Mouse (Mus musculus) heart, embryonic 12.5 days (tissue): ENCODE data around the gene Dld. TPM values are rescaled to one million over a fixed set of nuclear protein-coding genes. Genes with fewer than 3 reads are reported as not detected.

Experiments
- ATAC-seq: fragments of 200-750 bp; cut with Nextera tagmentation; 2 replicates; pipeline ENCODE4 v1.8.0; 2017; ENCODE audit warnings: moderate TSS enrichment, moderate library complexity; ENCODE audit not compliant: insufficient number of reproducible peaks, low FRiP score
- H3K27ac ChIP-seq: fragments of 300-500 bp; sonication (generic); 2 replicates; pipeline ENCODE4 v1.5.1; 2016; ENCODE audit warnings: mild to moderate bottlenecking, moderate library complexity; ENCODE audit not compliant: poor library complexity, severe bottlenecking
- H3K27me3 ChIP-seq: fragments of 300-500 bp; sonication (generic); replicated peaks from 2 replicates; pipeline ENCODE4 v1.6.1; 2016; ENCODE audit warnings: mild to moderate bottlenecking, moderate library complexity
- H3K36me3 ChIP-seq: fragments of 300-500 bp; sonication (generic); 2 replicates; pipeline ENCODE4 v1.6.1; 2016; ENCODE audit warnings: mild to moderate bottlenecking, moderate library complexity
- H3K4me1 ChIP-seq: fragments of 300-500 bp; sonication (generic); replicated peaks from 2 replicates; pipeline ENCODE4 v1.6.1; 2016; ENCODE audit warnings: mild to moderate bottlenecking
- H3K4me2 ChIP-seq: fragments of 300-500 bp; sonication (generic); 2 replicates; pipeline ENCODE4 v1.6.1; 2016; ENCODE audit warnings: mild to moderate bottlenecking, moderate library complexity
- H3K4me3 ChIP-seq: fragments of 300-500 bp; sonication (generic); 2 replicates; pipeline ENCODE4 v1.5.1; 2016; ENCODE audit warnings: mild to moderate bottlenecking
- H3K9ac ChIP-seq: fragments of 300-500 bp; sonication (generic); 2 replicates; pipeline ENCODE4 v1.6.1; 2016; ENCODE audit warnings: mild to moderate bottlenecking, moderate library complexity
- H3K9me3 ChIP-seq: fragments of 300-500 bp; sonication (generic); replicated peaks from 2 replicates; pipeline ENCODE4 v1.6.1; 2016; ENCODE audit warnings: mild to moderate bottlenecking, moderate library complexity
- WGBS: fragments of 180-500 bp; shearing (Covaris S2); methylation state at CpG from one replicate; pipeline ENCODE4 v1.1.7; 2016; 5-methylcytosine and 5-hydroxymethylcytosine counted together
- polyA plus RNA-seq: library from polyadenylated mRNA; unstranded; fragments of >200 nt; fragmentation: Nextera tagmentation; extraction: Ambion mirVana; gene quantifications from 2 replicates; pipeline ENCODE4 v1.2.1, GENCODE M21; 2016

Gene Dld
- polyA plus RNA-seq, result 235 and 238 TPM in 2 replicates

GRCm38 (mm10) chr12:31350944-31351928, at the start of gene Dld:
Gene Dld (minus strand): TSS chr12:31351453.
- H3K27me3 ChIP-seq, result no peaks in the 10 kb centered on the region
- H3K9ac ChIP-seq, result peak within 1 kb of the TSS; percentile 95
- H3K27ac ChIP-seq, result peak within 1 kb of the TSS; percentile 85
- H3K36me3 ChIP-seq, result peaks cover 20% of the 10 kb centered on the region
- ATAC-seq, result peak; percentile 98
- H3K4me2 ChIP-seq, result peak within 1 kb of the TSS; percentile 88
- peaks cover 12% of the 10 kb centered on the region for H3K4me1 ChIP-seq
- H3K9me3 ChIP-seq, result peaks cover 4% of the 10 kb centered on the region; the same call in 1 of the 2 replicates
- peak within 1 kb of the TSS; percentile 97 for H3K4me3 ChIP-seq
- WGBS, result 5% methylated on average over 66 of the region's 66 CpGs

GRCm38 (mm10) chr12:31400821-31401220, 49.6 kb upstream of the Dld start:
- ATAC-seq, result no peak
- WGBS, result 88% methylated on average over 1 of the region's 1 CpGs
- no peaks in the 10 kb centered on the region for H3K36me3 ChIP-seq
- H3K9ac ChIP-seq, result no peak overlapping the region
- no peaks in the 10 kb centered on the region for H3K27me3 ChIP-seq
- no peaks in the 10 kb centered on the region for H3K4me1 ChIP-seq
- H3K9me3 ChIP-seq, result no peaks in the 10 kb centered on the region
- H3K27ac ChIP-seq, result no peak overlapping the region
- H3K4me2 ChIP-seq, result no peak overlapping the region
- H3K4me3 ChIP-seq, result no peak overlapping the region

DNA sequence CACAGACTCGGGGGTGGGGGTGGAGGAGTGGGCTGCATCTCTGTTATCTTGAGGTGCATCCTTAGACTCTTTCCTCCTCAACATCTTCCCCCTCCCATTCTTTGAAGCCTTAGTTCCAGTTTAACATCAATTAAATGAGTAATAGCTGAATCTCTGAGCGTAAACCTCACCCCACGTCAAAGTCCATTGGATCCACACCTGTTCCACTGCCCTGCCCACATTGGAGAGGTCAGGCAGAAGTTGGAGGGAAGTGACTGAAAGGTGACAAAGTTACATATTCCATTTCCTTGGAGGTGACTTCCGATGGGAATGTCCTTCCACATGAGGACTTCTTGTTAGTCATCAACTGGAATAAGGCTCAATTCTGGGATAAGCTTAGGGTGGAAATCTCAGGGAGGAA, 46.5 kb upstream of the Dld start:
- Histone ChIP-seq H3K36me3 (no peaks in the 10 kb centered on the region), H3K4me2 (no peak overlapping the region), H3K4me1 (no peaks in the 10 kb centered on the region), H3K27me3 (no peaks in the 10 kb centered on the region), H3K4me3 (no peak overlapping the region), H3K9ac (no peak overlapping the region), H3K9me3 (no peaks in the 10 kb centered on the region), H3K27ac (no peak overlapping the region)
- 80% methylated on average over 4 of the region's 4 CpGs for WGBS
- ATAC-seq, result no peak

- Histone ChIP-seq H3K27ac (no peak overlapping the region), H3K36me3 (no peaks in the 10 kb centered on the region), H3K4me2 (no peak overlapping the region), H3K9ac (no peak overlapping the region), H3K4me1 (no peaks in the 10 kb centered on the region), H3K27me3 (no peaks in the 10 kb centered on the region), H3K4me3 (no peak overlapping the region), H3K9me3 (no peaks in the 10 kb centered on the region)
- 92% methylated on average over 1 of the region's 1 CpGs for WGBS
- no peak for ATAC-seq
Measured at GRCm38 (mm10) chr12:31395895-31396294, 44.6 kb upstream of the Dld start.

DNA sequence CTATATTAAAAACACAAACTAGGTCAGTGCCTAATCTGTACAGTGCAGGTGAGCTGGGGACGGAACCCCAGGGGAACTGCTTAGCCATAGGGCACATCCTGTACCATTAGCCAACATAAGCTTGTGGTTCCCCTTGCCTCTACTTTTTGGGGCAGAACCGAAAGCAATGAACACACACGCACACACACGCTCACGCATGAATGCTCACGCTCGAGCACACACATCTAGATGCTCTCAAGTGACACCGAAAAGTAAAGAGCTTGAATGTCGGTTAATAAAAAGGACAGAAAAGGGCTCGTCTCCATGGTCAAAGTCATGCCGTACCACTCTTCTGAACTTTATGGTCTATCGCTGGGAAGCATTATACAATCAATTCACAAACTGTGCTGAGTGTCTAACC, 40.4 kb upstream of the Dld start:
- no peaks in the 10 kb centered on the region for H3K4me1 ChIP-seq
- no peak for ATAC-seq
- H3K9ac ChIP-seq, result no peak overlapping the region
- no peak overlapping the region for H3K4me2 ChIP-seq
- WGBS, result 89% methylated on average over 12 of the region's 12 CpGs
- no peak overlapping the region for H3K27ac ChIP-seq
- no peaks in the 10 kb centered on the region for H3K36me3 ChIP-seq
- no peak overlapping the region for H3K4me3 ChIP-seq
- no peaks in the 10 kb centered on the region for H3K9me3 ChIP-seq
- H3K27me3 ChIP-seq, result no peaks in the 10 kb centered on the region

DNA sequence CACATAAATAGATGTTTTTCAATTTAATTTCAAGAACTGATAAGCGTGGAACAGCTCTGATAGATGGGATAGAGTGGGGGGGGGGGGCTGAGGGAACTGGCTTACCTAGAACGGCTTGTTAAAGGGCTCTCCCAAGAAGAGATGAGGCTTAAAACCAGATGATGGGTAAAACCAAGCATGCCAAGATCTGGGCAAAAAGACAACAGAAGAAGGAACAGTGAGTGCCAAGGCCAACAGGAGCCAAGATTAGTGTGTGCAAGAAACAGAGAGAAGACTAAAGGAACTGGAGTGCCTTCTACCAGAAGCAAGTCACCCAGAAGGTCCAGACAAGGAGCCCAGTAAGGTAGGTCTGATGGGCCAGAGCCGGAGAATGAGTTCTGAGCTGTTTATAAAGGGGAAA, 39.3 kb upstream of the Dld start, which contains the start of gene Slc26a3:
Gene Slc26a3 (plus strand): TSS at position 301 of the 400 bp plus-strand sequence.
- 77% methylated on average over 3 of the region's 3 CpGs for WGBS
- Histone ChIP-seq H3K9me3 (no peaks in the 10 kb centered on the region), H3K36me3 (no peaks in the 10 kb centered on the region), H3K4me2 (no peak within 1 kb of the TSS), H3K4me3 (no peak within 1 kb of the TSS), H3K27ac (no peak within 1 kb of the TSS), H3K4me1 (no peaks in the 10 kb centered on the region), H3K9ac (no peak within 1 kb of the TSS), H3K27me3 (no peaks in the 10 kb centered on the region)
- no peak for ATAC-seq

DNA sequence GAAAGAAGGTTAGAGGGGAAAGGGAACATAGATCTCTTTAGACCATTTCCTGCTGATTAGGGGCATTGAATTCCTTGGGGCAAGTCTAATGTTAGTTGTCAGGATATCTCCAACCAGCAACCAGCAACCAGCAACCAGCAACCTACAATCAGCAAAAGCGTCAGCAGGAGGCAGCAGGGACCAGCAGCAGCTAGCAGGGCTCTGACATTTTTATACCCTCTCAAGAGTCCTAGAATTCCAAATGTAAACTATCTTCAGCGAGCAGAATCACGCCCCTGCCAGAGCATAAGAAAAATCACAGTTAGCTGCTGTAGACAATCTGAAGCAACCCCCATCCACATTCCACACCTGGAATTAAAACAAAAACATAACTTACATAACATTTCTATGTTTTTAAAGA, 36.0 kb upstream of the Dld start:
- no peak overlapping the region for H3K4me2 ChIP-seq
- no peaks in the 10 kb centered on the region for H3K9me3 ChIP-seq
- no peaks in the 10 kb centered on the region for H3K36me3 ChIP-seq
- H3K9ac ChIP-seq, result no peak overlapping the region
- H3K4me1 ChIP-seq, result no peaks in the 10 kb centered on the region
- H3K4me3 ChIP-seq, result no peak overlapping the region
- ATAC-seq, result no peak
- no peak overlapping the region for H3K27ac ChIP-seq
- WGBS, result 23% methylated on average over 3 of the region's 3 CpGs
- no peaks in the 10 kb centered on the region for H3K27me3 ChIP-seq

DNA sequence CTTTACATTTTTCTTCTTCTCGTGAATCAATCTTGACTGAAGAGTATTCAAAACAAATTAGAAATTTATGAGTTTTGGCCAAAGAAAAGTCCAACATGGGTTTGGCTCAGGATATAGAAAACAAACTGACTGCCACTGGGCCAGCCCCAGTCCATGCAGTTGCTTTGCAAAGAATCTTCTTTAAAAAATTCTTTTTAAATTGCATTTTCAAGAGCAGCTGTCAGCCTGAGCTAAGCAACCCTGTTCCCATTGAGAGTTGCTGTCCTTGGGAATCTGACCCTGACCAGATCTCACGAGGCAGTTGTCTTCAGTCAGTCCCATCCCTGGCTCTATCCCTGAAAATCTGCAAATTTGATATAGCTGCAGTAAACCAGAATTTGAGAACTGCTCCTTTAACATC, 31.2 kb upstream of the Dld start:
- no peak for ATAC-seq

DNA sequence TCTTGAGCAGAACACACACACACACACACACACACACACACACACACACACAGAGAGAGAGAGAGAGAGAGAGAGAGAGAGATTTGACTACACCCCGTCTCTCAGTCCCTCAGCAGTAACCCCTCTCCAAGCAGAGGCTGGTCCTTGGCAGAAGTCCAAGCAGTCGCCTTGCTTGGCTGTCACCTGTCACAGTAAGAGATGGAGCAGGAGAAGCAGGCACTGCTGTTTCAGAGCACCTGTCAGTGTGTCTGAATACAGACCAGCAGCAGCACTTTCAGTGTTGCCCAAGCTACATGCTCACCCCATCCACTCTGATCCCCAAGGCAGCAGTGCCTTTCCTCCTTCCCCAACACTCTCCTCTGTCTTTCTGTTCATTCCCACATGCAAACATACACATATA, 29.6 kb upstream of the Dld start:
- no peaks in the 10 kb centered on the region for H3K36me3 ChIP-seq
- H3K9me3 ChIP-seq, result no peaks in the 10 kb centered on the region
- H3K4me2 ChIP-seq, result no peak overlapping the region
- H3K9ac ChIP-seq, result no peak overlapping the region
- no peaks in the 10 kb centered on the region for H3K27me3 ChIP-seq
- 0 out of 2 replicates have a peak, but pooled peaks have one; percentile 67 for ATAC-seq
- no peak overlapping the region for H3K4me3 ChIP-seq
- H3K27ac ChIP-seq, result 0 out of 2 replicates have a peak overlapping the region, but pooled peaks have one; percentile 18
- 0% methylated on average over 2 of the region's 2 CpGs for WGBS
- peaks cover 10% of the 10 kb centered on the region for H3K4me1 ChIP-seq

More for the DNA sequence above, 31.2 kb upstream of the Dld start:
- Histone ChIP-seq H3K27ac (no peak overlapping the region), H3K9ac (no peak overlapping the region), H3K4me2 (no peak overlapping the region), H3K4me1 (peaks cover 8% of the 10 kb centered on the region), H3K9me3 (no peaks in the 10 kb centered on the region), H3K4me3 (no peak overlapping the region), H3K36me3 (no peaks in the 10 kb centered on the region), H3K27me3 (no peaks in the 10 kb centered on the region)
- WGBS, result 57% methylated on average over 2 of the region's 2 CpGs

DNA sequence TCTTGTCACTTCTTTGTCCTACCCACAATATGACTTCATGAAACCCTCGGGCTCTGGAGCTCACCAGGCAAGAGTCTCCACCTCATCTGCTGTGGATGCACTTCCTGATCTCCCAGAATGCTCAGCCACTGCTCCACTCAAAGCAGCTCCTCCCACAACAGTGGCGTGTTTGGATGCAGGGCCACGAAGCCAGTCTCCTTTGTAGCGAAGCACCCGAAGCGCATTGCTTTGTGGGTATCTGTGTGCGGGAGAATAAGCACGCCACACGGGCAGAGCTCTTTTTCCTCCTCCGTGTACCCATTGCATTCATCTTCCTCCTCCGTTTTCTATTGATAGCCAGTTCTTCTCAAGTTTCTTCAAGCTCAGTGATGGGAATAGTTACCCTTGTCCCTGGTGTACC, 26.0 kb upstream of the Dld start:
- no peak overlapping the region for H3K27ac ChIP-seq
- H3K4me2 ChIP-seq, result peak overlapping the region; percentile 65
- H3K4me3 ChIP-seq, result 0 out of 2 replicates have a peak overlapping the region, but pooled peaks have one; percentile 10

GRCm38 (mm10) chr12:31376326-31376950, 25.2 kb upstream of the Dld start:
- Histone ChIP-seq H3K9me3 (no peaks in the 10 kb centered on the region), H3K36me3 (no peaks in the 10 kb centered on the region), H3K4me3 (peak overlapping the region; percentile 37), H3K27me3 (no peaks in the 10 kb centered on the region), H3K4me2 (peak overlapping the region; percentile 65), H3K9ac (0 out of 2 replicates have a peak overlapping the region, but pooled peaks have one; percentile 5), H3K27ac (no peak overlapping the region), H3K4me1 (peaks cover 23% of the 10 kb centered on the region)
- ATAC-seq, result no peak
- 4% methylated on average over 13 of the region's 13 CpGs for whole genome bisulfite sequencing

More for the DNA sequence above, 26.0 kb upstream of the Dld start:
- H3K9me3 ChIP-seq, result no peaks in the 10 kb centered on the region
- no peaks in the 10 kb centered on the region for H3K27me3 ChIP-seq
- no peak overlapping the region for H3K9ac ChIP-seq
- WGBS, result 64% methylated on average over 11 of the region's 11 CpGs
- no peak for ATAC-seq
- peaks cover 20% of the 10 kb centered on the region for H3K4me1 ChIP-seq
- H3K36me3 ChIP-seq, result no peaks in the 10 kb centered on the region
